Mouse (Mus musculus) brain, embryonic 14.5 days (tissue): ENCODE measurements around the gene Fbxw10.

Source experiments
- CTCF ChIP-seq: fragments of 200-500 bp; IDR thresholded peaks from 2 replicates; pipeline ENCODE4 v1.5.1; 2012; ENCODE audit warnings: inconsistent platforms, mild to moderate bottlenecking, moderate library complexity, borderline replicate concordance; ENCODE audit not compliant: insufficient read depth, insufficient read length; ENCODE audit errors: extremely low read depth
- POLR2A ChIP-seq: fragments of 200-500 bp; IDR thresholded peaks from 2 replicates; pipeline ENCODE4 v1.6.1; 2012; ENCODE audit warnings: mild to moderate bottlenecking, inconsistent platforms, borderline replicate concordance; ENCODE audit not compliant: poor library complexity, insufficient read depth, insufficient read length, severe bottlenecking; ENCODE audit errors: extremely low read depth

GRCm38 (mm10) chr11:62819059-62819686 lies 27.7 kb upstream of the Fbxw10 start:
- TF ChIP-seq POLR2A (no peak), CTCF (no peak)
